Comparison of ENCODE assay signal across 8 mouse cellular contexts in genomic region chr9:123525095-123525494, GRCm38 (mm10). TPM values are rescaled to one million over a fixed set of nuclear protein-coding genes. Genes with fewer than 3 reads are reported as not detected.
DNase-seq lines count a peak whose midpoint lies in the region; ATAC-seq and TF ChIP-seq lines count a peak whose summit lies in the region.
"Had no signal": no experiment of that assay in that cellular context is flagged by ENCODE, and none has a peak within 500 bp of the region (broad histone marks: within the 10 kb centered on the region; RNA-seq: fewer than 3 reads in every experiment).

No protein-coding gene starts in this region.

- H3K27ac ChIP-seq in hindbrain, postnatal 0 days: peak overlapping the region; percentile 16; the same call in 1 of the 2 replicates

- H3K4me3 ChIP-seq in hindbrain, postnatal 0 days (ENCODE audit: low read length): no peak overlapping the region

- peak; percentile 42 to 69 for DNase-seq in layer of hippocampus, postnatal 10 days (ENCODE audit: low spot score in 2 of 2)
- DNase-seq in layer of hippocampus, postnatal 36 days: no peak
- DNase-seq in Patski (ENCODE audit: low read depth, low spot score): no peak
- peak; percentile 78 to 85 for DNase-seq in cerebellum, postnatal 14 days
- peak; percentile 84 for DNase-seq in hindbrain, postnatal 0 days (ENCODE audit: low spot score)
- peak; percentile 53 to 83 for DNase-seq in spleen, postnatal 10 days (ENCODE audit: low spot score in 2 of 2)

- no peak overlapping the region for H3K4me2 ChIP-seq in hindbrain, postnatal 0 days (ENCODE audit: low read depth, low read length)

- TF ChIP-seq CTCF in Patski (IDR thresholded peaks at IDR 0.05): peak; percentile 79
- peak; percentile 79 for TF ChIP-seq CTCF in hindbrain, postnatal 0 days (IDR thresholded peaks at IDR 0.05; ENCODE audit: low read depth)

- no peaks in the 10 kb centered on the region for H3K27me3 ChIP-seq in Patski
- no peaks in the 10 kb centered on the region for H3K27me3 ChIP-seq in hindbrain, postnatal 0 days (ENCODE audit: insufficient read depth, low read length)
- H3K27me3 ChIP-seq: megakaryocyte, embryonic 14.5 days had no signal

- H3K4me1 ChIP-seq in hindbrain, postnatal 0 days (ENCODE audit: insufficient read depth, low read length): no peaks in the 10 kb centered on the region

- no peaks in the 10 kb centered on the region for H3K9me3 ChIP-seq in hindbrain, postnatal 0 days (ENCODE audit: low read length)
- H3K9me3 ChIP-seq: megakaryocyte, embryonic 14.5 days had no signal

- POLR2A ChIA-PET in Patski (lab: Charles Lee): interaction anchor here (0.7 to 0.8 kb wide), 2 partner anchors 273 to 283 kb away, joined by 3 to 5 read pairs; no protein-coding TSS in a partner anchor

- H3K9ac ChIP-seq in hindbrain, postnatal 0 days (replicated peaks; ENCODE audit: low read length): no peak overlapping the region

- CTCF ChIA-PET in Patski (lab: Charles Lee): interaction anchor here (0.8 to 8.6 kb wide), 2 partner anchors 20 to 58 kb away, joined by 3 to 54 read pairs; no protein-coding TSS in a partner anchor

- no peak for ATAC-seq in Patski
- ATAC-seq in hindbrain, postnatal 0 days: no peak
- ATAC-seq in megakaryocyte, adult 5-6 weeks (ENCODE audit: poor library complexity, severe bottlenecking): 0 out of 2 replicates have a peak, but pooled peaks have one; percentile 11

- in situ Hi-C loops in Patski (cut with MboI; ENCODE audit: low pct_unique_long_range_greater_than_20kb): loop anchor here (5.0 kb wide), 3 partner anchors 73 to 373 kb away; partner anchors contain the start of gene Clec3b

- H3K36me3 ChIP-seq in hindbrain, postnatal 0 days (ENCODE audit: insufficient read depth, low read length): peaks cover 1% of the 10 kb centered on the region; the same call in 1 of the 2 replicates

- whole genome bisulfite sequencing in hindbrain, postnatal 0 days: 0% methylated on average over 1 of the region's 1 CpGs

RNA-seq across cellular contexts. Expression of gene Sacm1l, which starts 4.5 kb away (rescaled TPM):
- 10 to 100 TPM; 41.1 to 44.5 TPM for total RNA-seq in layer of hippocampus, postnatal 10 days (2021)
- 10 to 100 TPM; 59.3 to 63.7 TPM for total RNA-seq in layer of hippocampus, postnatal 36 days (2021)
- polyA plus RNA-seq in Patski (2021): 65.2 TPM
- total RNA-seq in hindbrain, postnatal 0 days (2014; rRNA removed): 24.8 and 32.2 TPM in 2 replicates
- 37.1 and 39.7 TPM in 2 replicates for polyA plus RNA-seq in hindbrain, postnatal 0 days (2015; fragmentation: Nextera tagmentation; extraction: Ambion mirVana)
- total RNA-seq in megakaryocyte, adult 5-6 weeks (2015): 38.9 and 41.4 TPM in 2 replicates
- 46.1 and 49.5 TPM in 2 replicates for total RNA-seq in megakaryocyte, adult 5-6 weeks (2017)

RNA-seq across cellular contexts. Expression of gene Limd1, which starts 46.6 kb away (rescaled TPM):
- 10 to 100 TPM in 1 of 2 experiments, 1 to 10 TPM in 1; 9.6 to 13.5 TPM for total RNA-seq in layer of hippocampus, postnatal 10 days (2021)
- total RNA-seq in layer of hippocampus, postnatal 36 days (2021): 1 to 10 TPM; 7.5 to 7.7 TPM
- polyA plus RNA-seq in Patski (2021): 51.9 TPM
- total RNA-seq in hindbrain, postnatal 0 days (2014; rRNA removed): 29.7 and 30.3 TPM in 2 replicates
- polyA plus RNA-seq in hindbrain, postnatal 0 days (2015; fragmentation: Nextera tagmentation; extraction: Ambion mirVana): 11.1 and 11.4 TPM in 2 replicates
- total RNA-seq in megakaryocyte, adult 5-6 weeks (2015): 47.3 and 50.7 TPM in 2 replicates
- total RNA-seq in megakaryocyte, adult 5-6 weeks (2017): 48.5 and 49.2 TPM in 2 replicates

Comparison
In these comparisons a context has a peak if more than half of its experiments do, and no peak if none do; other contexts are left out.
1. DNase-seq: peak in layer of hippocampus, postnatal 10 days (2 of 2), cerebellum, postnatal 14 days (2 of 2), hindbrain, postnatal 0 days (single experiment) and spleen, postnatal 10 days (2 of 2); none in layer of hippocampus, postnatal 36 days (0 of 2) and Patski (single experiment).